Mouse (Mus musculus) forebrain, embryonic 10.5 days (tissue): Measurements from ENCODE around the gene Parp12. TPM values are rescaled to one million over a fixed set of nuclear protein-coding genes. Genes with fewer than 3 reads are reported as not detected.

Experiments used
- DNase-seq: peaks from one replicate; pipeline ENCODE4 v3.0.0-alpha.2; 2017; ENCODE audit warnings: low spot score; ENCODE audit errors: extremely low spot score
- H3K27ac ChIP-seq: fragments of 300-500 bp; sonication (generic); 2 replicates; pipeline ENCODE4 v1.5.1; 2016; ENCODE audit warnings: mild to moderate bottlenecking
- H3K27me3 ChIP-seq: fragments of 300-500 bp; sonication (generic); 2 replicates; pipeline ENCODE4 v1.6.1; 2016; ENCODE audit warnings: mild to moderate bottlenecking; ENCODE audit not compliant: poor library complexity, severe bottlenecking
- H3K36me3 ChIP-seq: fragments of 300-500 bp; sonication (generic); replicated peaks from 2 replicates; pipeline ENCODE4 v1.6.1; 2016; ENCODE audit warnings: mild to moderate bottlenecking, moderate library complexity
- H3K4me1 ChIP-seq: fragments of 300-500 bp; sonication (generic); 2 replicates; pipeline ENCODE4 v1.6.1; 2016
- H3K4me3 ChIP-seq: fragments of 300-500 bp; sonication (generic); 2 replicates; pipeline ENCODE4 v1.5.1; 2016; ENCODE audit warnings: mild to moderate bottlenecking, moderate library complexity
- H3K9me3 ChIP-seq: fragments of 300-500 bp; sonication (generic); 2 replicates; pipeline ENCODE4 v1.6.1; 2016; ENCODE audit warnings: mild to moderate bottlenecking, moderate library complexity
- WGBS: fragments of 180-500 bp; shearing (Covaris S2); methylation state at CpG from one replicate; pipeline ENCODE4 v1.1.7; 2016; 5-methylcytosine and 5-hydroxymethylcytosine counted together
- polyA plus RNA-seq: library from polyadenylated mRNA; unstranded; fragments of >200 nt; fragmentation: Nextera tagmentation; extraction: Ambion mirVana; gene quantifications from 2 replicates; pipeline ENCODE4 v1.2.1, GENCODE M21; 2016

Parp12 gene
- polyA plus RNA-seq, 1 experiment from 2014 or later: 0.50 TPM

DNA sequence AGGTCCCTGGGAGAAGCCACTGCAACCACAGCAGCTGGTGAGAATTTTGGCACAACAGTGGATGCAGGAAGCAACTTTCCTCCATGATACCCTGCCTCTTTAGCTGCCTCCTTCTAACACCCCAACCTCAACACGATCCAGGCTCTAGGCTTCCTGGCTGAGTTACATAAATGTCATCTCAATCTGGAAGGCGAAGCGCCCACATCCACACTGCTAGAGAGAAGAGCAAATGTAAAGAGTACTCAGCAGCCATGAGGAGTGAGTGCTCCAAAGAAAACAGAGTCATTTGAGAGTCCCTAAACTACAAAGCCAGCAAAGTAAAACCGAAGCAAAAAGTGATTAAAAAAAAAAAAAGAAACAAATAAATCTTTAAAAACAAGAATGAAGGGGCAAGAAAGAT, 13.5 kb downstream of the Parp12 start:
- Histone ChIP-seq H3K27ac (no peak overlapping the region), H3K9me3 (no peaks in the 10 kb centered on the region), H3K4me3 (no peak overlapping the region), H3K4me1 (no peaks in the 10 kb centered on the region), H3K27me3 (no peaks in the 10 kb centered on the region), H3K36me3 (no peaks in the 10 kb centered on the region)
- no peak for DNase-seq
- WGBS: 84% methylated on average over 4 of the region's 4 CpGs

DNA sequence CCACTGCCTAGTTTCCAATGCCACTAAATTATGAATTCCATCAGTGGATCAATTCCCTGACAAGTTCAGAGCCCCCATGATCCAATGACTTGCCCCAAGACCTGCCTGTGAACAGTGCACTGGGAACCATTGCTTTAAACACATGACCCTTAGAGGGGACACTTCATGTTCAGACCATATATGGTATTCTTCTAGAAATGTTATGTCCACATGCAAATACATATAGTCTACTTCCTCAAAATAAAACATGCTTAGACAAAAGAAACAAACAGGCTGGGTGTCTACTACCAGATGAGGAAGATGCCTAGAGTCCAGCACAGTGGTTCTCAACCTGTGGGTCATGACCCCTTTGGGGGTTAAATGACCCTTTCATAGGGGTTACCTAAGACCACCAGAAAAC, 41.7 kb downstream of the Parp12 start:
- H3K27me3 ChIP-seq: no peaks in the 10 kb centered on the region
- no peak overlapping the region for H3K27ac ChIP-seq
- no peaks in the 10 kb centered on the region for H3K9me3 ChIP-seq
- H3K36me3 ChIP-seq: no peaks in the 10 kb centered on the region
- no peak overlapping the region for H3K4me3 ChIP-seq
- no peak for DNase-seq
- H3K4me1 ChIP-seq: peaks cover 17% of the 10 kb centered on the region

DNA sequence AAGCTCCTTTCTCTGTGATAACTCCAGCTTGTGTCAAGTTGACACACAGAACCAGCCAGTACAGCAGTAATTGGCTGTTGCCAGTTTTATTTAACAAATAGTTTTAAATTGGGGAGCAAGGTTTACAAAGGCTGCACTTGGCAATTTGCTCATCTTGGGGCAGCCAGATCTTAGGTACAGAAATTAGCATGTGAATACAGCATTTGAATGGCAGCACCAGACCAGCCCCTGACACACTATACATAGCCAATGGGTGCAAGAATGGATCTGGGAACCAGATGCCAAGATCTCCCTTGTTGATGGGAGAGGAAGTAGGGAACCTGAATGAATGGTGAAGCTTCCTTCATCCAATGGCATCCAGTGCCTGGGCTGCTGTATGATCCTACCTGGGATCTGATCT, 44.0 kb downstream of the Parp12 start:
- DNase-seq: no peak
- Histone ChIP-seq H3K4me3 (no peak overlapping the region), H3K27ac (no peak overlapping the region), H3K36me3 (no peaks in the 10 kb centered on the region), H3K9me3 (no peaks in the 10 kb centered on the region), H3K4me1 (peaks cover 17% of the 10 kb centered on the region), H3K27me3 (no peaks in the 10 kb centered on the region)

DNA sequence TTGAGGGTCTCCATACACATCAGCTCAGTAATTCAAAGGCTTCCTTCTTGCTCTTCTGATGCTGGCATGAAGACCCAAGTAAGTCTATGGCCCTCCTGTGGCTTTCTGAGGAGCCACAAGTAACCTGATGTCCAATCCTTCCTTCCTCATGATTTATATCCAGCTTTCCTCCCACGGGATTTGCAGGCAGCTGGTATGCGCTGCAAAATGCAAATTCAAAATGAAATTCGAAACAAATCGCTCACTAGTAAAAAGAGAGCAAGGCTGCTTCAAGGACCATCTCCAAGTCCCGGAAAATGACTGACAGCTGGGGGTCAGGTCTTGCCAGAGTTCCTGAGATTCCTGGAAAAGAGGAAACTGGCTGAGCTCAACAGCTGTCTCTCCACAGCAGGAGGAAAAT, 45.5 kb downstream of the Parp12 start:
- Histone ChIP-seq H3K4me1 (peaks cover 17% of the 10 kb centered on the region), H3K4me3 (no peak overlapping the region), H3K9me3 (no peaks in the 10 kb centered on the region), H3K36me3 (no peaks in the 10 kb centered on the region), H3K27ac (no peak overlapping the region), H3K27me3 (no peaks in the 10 kb centered on the region)
- DNase-seq: no peak
- 84% methylated on average over 5 of the region's 5 CpGs for WGBS

DNA sequence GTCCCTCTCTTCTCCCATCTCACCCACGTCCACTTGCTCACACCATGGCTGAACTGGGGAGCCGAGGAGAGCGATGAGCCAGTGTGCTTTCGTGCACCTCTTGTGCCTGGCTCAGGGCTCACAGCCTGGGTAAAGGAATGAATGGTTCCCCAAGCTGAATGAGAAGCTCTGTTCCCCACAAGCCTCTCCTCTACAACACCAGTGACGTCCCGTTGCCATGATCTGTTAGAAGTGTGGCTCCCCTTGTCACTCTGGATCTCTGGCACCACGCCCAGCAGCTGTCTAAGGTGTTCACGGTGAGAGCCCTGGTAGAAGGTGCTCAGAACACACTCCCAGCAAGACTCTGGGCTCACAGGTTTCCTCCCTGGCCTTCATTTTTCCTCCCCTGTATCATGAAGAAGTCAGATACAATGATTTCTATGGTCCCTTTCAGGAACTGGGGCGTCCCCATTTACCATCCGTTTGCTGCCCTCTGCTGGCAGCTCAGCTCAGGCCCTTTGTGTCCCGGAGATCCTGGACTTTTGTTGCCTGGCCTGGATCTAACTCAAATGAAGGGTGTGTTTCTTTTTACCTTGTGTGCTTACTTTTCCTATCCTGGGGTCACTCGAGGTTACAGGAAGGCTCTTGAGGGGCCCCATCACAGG, 51.1 kb downstream of the Parp12 start:
- H3K4me3 ChIP-seq: no peak overlapping the region
- no peaks in the 10 kb centered on the region for H3K27me3 ChIP-seq
- H3K9me3 ChIP-seq: no peaks in the 10 kb centered on the region
- DNase-seq: peak; percentile 72
- peak overlapping the region; percentile 44 for H3K27ac ChIP-seq
- no peaks in the 10 kb centered on the region for H3K36me3 ChIP-seq
- H3K4me1 ChIP-seq: no peaks in the 10 kb centered on the region
- WGBS: 49% methylated on average over 12 of the region's 12 CpGs

DNA sequence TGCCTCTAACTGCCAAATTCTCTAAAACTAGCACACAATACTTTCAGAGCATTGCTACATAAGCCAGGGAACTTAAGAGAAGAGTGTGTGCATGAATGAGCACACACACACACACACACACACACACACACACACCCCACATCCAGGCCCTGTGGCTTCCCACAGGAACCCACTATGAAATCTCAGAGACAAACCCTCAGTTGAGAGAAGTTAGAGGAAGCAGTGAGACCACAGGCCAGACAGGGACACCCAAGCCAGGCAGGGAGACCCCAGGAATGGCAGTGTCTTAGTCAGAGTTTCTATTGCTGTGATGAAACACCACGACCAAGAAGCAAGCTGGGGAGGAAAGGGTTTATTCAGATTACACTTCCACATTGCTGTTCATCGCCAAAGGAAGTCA, 54.6 kb downstream of the Parp12 start:
- DNase-seq: no peak
- Histone ChIP-seq H3K27me3 (no peaks in the 10 kb centered on the region), H3K4me3 (no peak overlapping the region), H3K36me3 (no peaks in the 10 kb centered on the region), H3K27ac (no peak overlapping the region), H3K4me1 (peaks cover 14% of the 10 kb centered on the region), H3K9me3 (no peaks in the 10 kb centered on the region)
- 65% methylated on average over 2 of the region's 2 CpGs for WGBS

DNA sequence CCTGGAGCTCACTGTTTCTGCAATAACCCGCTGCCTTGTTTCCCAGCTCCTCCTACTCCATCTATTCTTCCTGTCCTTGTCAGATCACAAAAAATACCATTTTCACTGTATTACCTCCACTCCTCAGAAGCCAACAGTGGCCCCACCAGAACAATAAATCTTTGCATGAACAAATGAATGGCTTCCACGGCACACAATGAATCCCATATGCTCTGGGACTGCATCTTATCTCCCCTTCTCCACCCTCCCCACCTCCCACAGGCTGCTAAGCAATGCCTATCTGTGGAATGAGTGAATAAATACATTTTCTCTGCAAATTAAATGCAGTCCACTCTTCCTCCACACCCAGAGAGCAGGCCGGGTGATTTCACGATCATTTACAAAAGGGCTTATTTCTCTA, 57.0 kb downstream of the Parp12 start:
- H3K36me3 ChIP-seq: no peaks in the 10 kb centered on the region
- H3K27ac ChIP-seq: no peak overlapping the region
- no peaks in the 10 kb centered on the region for H3K9me3 ChIP-seq
- H3K27me3 ChIP-seq: no peaks in the 10 kb centered on the region
- 77% methylated on average over 4 of the region's 4 CpGs for WGBS
- no peak overlapping the region for H3K4me3 ChIP-seq
- peaks cover 14% of the 10 kb centered on the region for H3K4me1 ChIP-seq
- no peak for DNase-seq

DNA sequence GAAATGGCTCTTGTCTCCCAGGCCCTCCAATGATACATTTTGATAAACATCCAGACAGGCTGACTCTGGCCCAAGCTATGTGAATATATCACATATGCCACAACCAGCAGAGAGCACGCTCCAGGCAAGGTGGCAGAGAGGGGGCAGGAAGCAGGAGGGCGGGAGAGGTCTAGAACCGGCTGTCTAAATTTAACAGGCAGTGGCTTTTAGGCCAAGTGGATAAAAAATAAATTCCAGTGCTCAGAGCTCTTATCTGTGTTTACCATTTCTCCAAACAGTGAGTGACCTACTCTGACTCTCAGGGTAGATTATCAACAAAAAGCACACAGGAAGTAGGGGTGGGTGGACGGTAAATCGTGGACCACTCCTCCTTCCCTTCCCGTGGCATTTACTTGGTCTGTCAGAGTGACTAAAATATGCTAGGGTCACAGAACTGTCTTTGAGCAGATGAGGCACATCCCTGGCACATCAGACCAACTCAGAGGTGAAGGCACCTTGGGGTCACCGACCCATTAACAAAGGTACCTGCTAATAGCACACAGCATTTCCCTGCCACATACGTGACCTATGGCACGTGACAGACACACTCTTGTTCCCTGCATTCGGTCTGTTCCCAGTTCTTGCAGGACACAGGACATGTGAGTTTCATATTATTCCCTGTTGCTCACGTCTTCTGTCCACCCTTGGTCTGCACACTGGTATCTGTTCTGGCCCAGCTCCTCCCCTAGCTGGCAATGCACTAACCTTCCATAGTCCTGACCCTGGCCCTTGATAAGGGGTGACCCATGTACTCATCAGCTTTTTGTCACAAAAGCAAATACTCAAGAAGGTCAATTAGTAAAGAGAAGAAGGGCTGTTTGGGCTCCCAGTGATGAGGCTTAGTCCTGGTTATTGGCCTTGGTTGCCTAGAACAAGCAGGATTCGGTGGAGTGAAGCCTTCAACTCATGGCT, 58.3 kb downstream of the Parp12 start:
- 83% methylated on average over 12 of the region's 12 CpGs for WGBS
- H3K27ac ChIP-seq: no peak overlapping the region
- no peak for DNase-seq

DNA sequence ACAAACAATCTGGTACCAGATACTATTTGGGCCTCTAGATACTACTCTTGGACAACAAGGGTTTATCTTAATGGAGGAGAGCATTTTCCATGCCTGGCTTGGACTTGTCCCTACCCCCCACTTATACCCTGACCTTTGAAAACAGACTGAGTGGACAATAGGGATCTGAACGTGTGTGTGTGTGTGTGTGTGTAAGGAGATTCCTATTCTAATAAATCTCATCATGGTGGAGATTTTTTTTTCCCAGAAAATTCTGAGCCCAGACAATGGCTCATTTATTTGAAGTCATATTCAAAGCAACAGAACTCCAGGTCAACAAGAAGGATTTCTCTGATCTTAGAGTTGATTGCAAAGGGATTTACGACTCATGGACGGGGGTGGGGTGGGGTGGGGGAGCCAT, 59.2 kb downstream of the Parp12 start:
- no peaks in the 10 kb centered on the region for H3K36me3 ChIP-seq
- H3K4me3 ChIP-seq: no peak overlapping the region
- H3K4me1 ChIP-seq: peaks cover 24% of the 10 kb centered on the region
- H3K27me3 ChIP-seq: no peaks in the 10 kb centered on the region
- no peak overlapping the region for H3K27ac ChIP-seq
- no peaks in the 10 kb centered on the region for H3K9me3 ChIP-seq
- WGBS: 89% methylated on average over 3 of the region's 3 CpGs
- DNase-seq: no peak

More for the DNA sequence above, 58.3 kb downstream of the Parp12 start:
- no peaks in the 10 kb centered on the region for H3K27me3 ChIP-seq
- H3K4me3 ChIP-seq: no peak overlapping the region
- H3K36me3 ChIP-seq: no peaks in the 10 kb centered on the region
- no peaks in the 10 kb centered on the region for H3K9me3 ChIP-seq
- H3K4me1 ChIP-seq: peaks cover 24% of the 10 kb centered on the region

DNA sequence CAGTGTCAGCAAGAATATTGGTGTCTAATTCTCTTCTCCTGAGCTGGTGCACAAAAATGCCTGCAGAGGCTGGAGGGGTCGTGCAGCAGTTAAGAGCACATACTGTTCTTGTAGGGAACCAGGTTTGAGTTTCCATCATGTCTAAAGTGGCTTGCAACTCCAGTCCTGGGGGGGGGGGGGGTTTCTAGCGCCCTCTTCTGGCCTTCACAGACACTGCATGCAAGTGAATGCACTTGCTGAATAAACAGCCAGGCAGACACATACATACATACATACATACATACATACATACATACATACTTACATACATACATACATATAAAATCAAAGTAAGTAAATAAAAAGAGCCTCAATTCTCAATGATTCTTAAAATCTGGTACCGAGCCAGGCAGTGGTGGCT, 59.8 kb downstream of the Parp12 start:
- 64% methylated on average over 3 of the region's 3 CpGs for WGBS
- no peak overlapping the region for H3K27ac ChIP-seq
- H3K27me3 ChIP-seq: no peaks in the 10 kb centered on the region
- peak; percentile 29 for DNase-seq
- no peaks in the 10 kb centered on the region for H3K36me3 ChIP-seq
- H3K4me1 ChIP-seq: peaks cover 24% of the 10 kb centered on the region
- no peaks in the 10 kb centered on the region for H3K9me3 ChIP-seq
- H3K4me3 ChIP-seq: no peak overlapping the region

DNA sequence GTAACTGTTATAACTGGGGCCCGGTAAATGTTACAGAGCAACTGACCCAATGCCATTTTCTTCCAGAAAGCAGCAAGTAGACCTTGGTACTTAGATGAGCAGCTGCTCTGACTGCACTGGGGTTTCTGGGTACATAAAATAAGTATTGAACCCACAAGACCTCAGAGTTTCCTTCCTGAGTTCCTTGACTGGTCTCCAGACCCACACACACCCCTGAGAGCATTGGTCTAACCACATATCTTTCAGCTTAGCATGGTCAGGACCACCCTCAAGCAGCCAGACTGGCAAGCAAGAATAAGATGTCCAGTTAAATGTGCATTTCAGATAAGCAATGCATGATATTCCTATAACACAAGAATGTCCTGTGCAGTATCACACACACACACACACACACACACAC, 61.0 kb downstream of the Parp12 start:
- Histone ChIP-seq H3K4me1 (peaks cover 24% of the 10 kb centered on the region), H3K27ac (no peak overlapping the region), H3K4me3 (no peak overlapping the region), H3K36me3 (no peaks in the 10 kb centered on the region), H3K27me3 (no peaks in the 10 kb centered on the region), H3K9me3 (no peaks in the 10 kb centered on the region)
- 87% methylated on average over 1 of the region's 1 CpGs for WGBS
- DNase-seq: no peak

DNA sequence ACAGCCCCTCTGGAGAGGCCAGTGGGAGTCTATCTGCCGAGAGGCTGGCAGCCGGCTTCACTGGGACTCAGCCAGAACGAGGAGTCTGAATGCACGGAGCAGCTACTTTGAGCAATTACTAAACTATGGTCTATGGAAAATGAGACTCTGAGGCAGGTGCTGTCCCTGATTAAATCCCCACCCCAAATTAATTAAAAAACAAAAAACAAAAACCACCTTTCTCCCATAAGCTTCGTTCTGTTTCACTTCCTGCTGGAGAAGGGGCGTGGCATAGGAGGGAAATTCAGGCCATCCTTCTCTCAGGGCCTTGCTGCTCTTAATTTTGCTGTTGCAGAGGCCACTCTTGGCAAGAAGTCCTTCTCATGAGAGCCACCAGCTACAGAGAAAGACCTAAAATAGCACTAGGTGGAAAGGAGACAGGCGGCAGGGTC, 62.3 kb downstream of the Parp12 start:
- 65% methylated on average over 7 of the region's 7 CpGs for WGBS
- 0 out of 2 replicates have a peak overlapping the region, but pooled peaks have one; percentile 48 for H3K27ac ChIP-seq

DNA sequence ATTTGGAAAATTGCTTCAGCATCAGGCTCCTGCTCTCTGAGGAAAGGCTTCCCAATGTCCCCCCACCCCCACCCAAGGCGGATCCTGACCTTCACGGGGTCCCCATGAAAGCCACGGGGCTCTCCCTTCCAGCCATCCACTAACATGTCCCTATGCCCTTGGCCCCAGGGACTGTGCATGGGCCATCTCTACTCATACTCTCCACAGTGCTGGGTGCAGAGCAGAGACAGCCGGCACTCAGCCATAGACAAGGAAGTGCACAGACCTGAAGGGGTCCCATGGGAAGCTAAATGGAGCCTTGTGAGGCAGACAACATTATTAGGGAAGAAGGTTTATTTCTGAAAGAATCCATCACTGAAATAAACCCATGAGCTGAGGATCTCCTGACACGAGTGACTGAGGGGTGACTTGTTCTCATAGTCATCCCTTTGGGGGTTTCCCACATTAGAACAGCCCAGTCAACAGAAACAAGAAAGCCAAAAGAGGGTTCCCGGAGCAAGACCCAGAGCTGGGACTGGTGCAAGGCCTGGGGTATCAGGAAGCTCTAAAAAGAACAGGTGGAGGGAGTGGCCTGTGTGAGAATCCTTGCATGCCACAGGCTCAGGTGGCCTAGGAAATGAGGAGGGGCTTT, 63.2 kb downstream of the Parp12 start:
- Histone ChIP-seq H3K9me3 (no peaks in the 10 kb centered on the region), H3K27ac (0 out of 2 replicates have a peak overlapping the region, but pooled peaks have one; percentile 48), H3K4me1 (peaks cover 17% of the 10 kb centered on the region), H3K4me3 (no peak overlapping the region), H3K36me3 (no peaks in the 10 kb centered on the region), H3K27me3 (no peaks in the 10 kb centered on the region)
- WGBS: 86% methylated on average over 6 of the region's 6 CpGs
- DNase-seq: no peak

More for the DNA sequence above, 62.3 kb downstream of the Parp12 start:
- H3K36me3 ChIP-seq: no peaks in the 10 kb centered on the region
- H3K9me3 ChIP-seq: no peaks in the 10 kb centered on the region
- DNase-seq: no peak
- H3K4me1 ChIP-seq: peaks cover 19% of the 10 kb centered on the region
- H3K4me3 ChIP-seq: no peak overlapping the region
- H3K27me3 ChIP-seq: no peaks in the 10 kb centered on the region
